Mouse (Mus musculus) CD4-positive, CD25-positive, alpha-beta regulatory T cell, adult 2 months (primary cell): ENCODE measurements around the gene Cds1.

Experiments
- DNase-seq: peaks from one replicate; pipeline ENCODE4 v3.0.0-alpha.2; 2012; ENCODE audit warnings: low read depth, low spot score

Gene Cds1

GRCm38 (mm10) chr5:101764554-101765347, at the start of gene Cds1:
Cds1 (plus strand) TSS chr5:101765130.
- DNase-seq, result peak; percentile 31

- no peak for DNase-seq
Observed at GRCm38 (mm10) chr5:101724216-101724615, 40.7 kb upstream of the Cds1 start.

GRCm38 (mm10) chr5:101724756-101725155, 40.2 kb upstream of the Cds1 start:
- DNase-seq, result no peak

GRCm38 (mm10) chr5:101725703-101726102, 39.2 kb upstream of the Cds1 start:
- no peak for DNase-seq

GRCm38 (mm10) chr5:101726371-101726770, 38.6 kb upstream of the Cds1 start:
- DNase-seq, result no peak

GRCm38 (mm10) chr5:101728304-101728905, 36.5 kb upstream of the Cds1 start:
- DNase-seq, result no peak

DNA sequence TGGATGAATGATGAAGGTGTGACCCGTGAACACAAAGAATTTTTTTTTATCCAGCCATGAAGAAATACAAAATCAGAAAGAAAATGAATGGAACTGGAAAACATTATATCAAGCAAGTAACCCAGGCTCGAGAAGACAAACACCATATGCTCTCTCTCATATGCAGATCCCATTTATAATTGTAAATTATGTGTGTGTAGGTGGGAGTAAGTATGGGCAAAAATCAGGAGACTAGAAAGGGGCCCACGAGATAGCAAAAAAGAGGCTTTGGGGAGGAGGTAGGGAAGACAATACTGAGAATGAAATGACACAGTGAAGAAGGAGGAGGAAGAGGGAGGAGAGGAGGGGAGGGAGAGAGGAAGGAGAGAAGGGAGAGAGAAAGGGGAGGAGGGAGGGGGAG, 27.6 kb upstream of the Cds1 start:
- no peak for DNase-seq

- no peak for DNase-seq
Observed at GRCm38 (mm10) chr5:101740471-101741223, 24.3 kb upstream of the Cds1 start.

GRCm38 (mm10) chr5:101741224-101741591, 23.7 kb upstream of the Cds1 start:
- DNase-seq, result no peak

DNA sequence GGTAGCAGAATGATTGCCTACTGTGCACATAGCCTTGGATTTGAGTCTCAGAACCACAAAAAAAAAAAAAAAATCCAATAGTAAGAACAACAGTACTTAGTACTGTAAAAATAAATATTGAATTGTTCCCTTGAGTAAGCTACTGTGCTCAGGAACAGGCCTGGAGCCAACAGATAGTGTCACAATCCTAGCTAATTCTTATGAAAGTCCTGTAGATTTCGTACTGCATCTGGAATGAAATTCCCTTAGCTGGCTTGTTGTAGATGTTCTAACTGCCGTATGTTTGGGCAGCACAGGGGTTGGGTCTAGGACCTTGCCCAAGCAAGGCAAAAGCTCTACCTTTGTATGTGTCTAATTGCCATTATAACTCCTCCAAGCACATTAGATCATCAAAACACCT, 22.9 kb upstream of the Cds1 start:
- no peak for DNase-seq

DNA sequence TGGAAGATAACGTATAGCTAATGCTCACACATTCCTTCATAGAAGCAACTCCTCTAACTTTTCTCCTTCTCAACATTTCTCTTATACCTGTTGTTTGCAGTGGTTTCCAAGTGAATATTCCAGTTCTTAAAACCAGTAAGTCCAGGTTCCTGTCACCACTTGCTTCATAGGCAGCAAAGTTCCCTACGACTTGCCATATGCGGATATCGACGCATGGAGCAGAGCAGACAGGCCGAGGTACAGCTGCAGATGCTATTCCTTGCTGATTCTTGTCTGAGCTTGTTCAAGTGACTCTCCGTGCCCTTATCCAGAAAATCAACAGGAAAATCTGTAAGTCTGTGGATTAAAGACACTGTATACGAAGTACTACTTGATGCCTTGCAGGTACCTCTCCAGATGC, 22.5 kb upstream of the Cds1 start:
- DNase-seq, result no peak

DNA sequence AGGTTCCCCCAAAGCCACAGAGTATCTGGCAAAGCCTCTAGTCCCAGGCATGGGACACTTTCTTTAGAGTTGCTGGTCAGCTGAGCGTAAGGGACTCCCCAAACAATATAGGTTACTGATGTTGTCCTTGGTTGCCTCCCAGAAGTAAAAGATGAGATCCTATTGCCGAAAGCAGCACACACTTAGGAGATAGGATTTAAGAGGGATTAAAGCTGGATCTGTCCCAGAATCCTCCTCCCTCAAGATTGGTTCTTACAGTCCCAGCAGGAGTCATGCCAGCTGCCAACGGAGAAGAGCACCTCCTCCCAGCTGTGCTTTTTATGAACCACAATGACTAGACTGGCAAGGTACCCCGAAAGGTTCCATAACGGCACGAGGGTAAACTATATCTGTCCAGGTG, 20.0 kb upstream of the Cds1 start:
- no peak for DNase-seq

- DNase-seq, result no peak
Observed at GRCm38 (mm10) chr5:101753680-101754079, 11.2 kb upstream of the Cds1 start.

DNA sequence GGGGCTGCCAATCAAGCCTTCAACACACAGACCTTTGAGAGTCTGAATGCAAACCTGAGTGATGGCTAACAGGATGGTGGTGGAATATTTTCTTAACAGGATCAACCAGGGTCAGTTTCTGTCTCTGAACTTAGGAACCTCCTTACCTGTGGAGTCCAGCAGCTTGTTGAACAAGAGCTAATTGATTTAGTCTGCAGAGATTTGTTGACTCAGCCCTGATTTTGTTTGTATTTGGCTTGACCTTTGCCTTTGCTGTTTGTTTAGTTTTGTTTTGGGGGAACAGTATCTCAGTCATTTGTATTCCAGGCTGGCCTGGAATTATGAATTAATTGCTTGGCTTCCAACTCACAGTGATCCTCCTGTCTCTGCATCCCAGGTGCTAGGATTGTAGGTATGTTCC, 7.3 kb upstream of the Cds1 start:
- no peak for DNase-seq

GRCm38 (mm10) chr5:101761685-101762084, 3.2 kb upstream of the Cds1 start:
- DNase-seq, result no peak

GRCm38 (mm10) chr5:101763571-101763970, 1.4 kb upstream of the Cds1 start:
- no peak for DNase-seq

- DNase-seq, result no peak
Observed at GRCm38 (mm10) chr5:101765390-101765901, 516 bp downstream of the Cds1 start.

GRCm38 (mm10) chr5:101766248-101766647, 1.3 kb downstream of the Cds1 start:
- no peak for DNase-seq

DNA sequence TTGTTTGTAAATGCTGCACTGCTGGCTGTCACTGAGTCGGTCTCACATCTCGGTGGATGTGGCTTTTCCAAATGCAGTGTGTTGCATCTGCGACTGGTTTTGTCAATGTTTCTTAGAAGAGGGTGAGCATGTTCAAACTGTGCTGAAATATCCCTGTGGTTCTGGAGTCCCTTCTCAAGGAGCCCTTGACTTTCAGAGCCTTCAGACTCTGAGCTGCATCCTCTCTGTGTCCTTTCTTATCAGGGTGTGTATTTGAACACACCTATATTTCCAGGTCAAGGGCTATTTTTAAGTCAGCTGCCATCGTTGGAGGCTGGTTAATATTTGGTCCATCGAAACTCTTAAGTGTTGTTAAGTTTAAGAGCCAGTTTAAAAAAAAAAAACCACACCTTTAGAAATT, 2.2 kb downstream of the Cds1 start:
- DNase-seq, result no peak

- DNase-seq, result no peak
Observed at GRCm38 (mm10) chr5:101767486-101767885, 2.6 kb downstream of the Cds1 start.

GRCm38 (mm10) chr5:101768558-101768957, 3.6 kb downstream of the Cds1 start:
- DNase-seq, result no peak

DNA sequence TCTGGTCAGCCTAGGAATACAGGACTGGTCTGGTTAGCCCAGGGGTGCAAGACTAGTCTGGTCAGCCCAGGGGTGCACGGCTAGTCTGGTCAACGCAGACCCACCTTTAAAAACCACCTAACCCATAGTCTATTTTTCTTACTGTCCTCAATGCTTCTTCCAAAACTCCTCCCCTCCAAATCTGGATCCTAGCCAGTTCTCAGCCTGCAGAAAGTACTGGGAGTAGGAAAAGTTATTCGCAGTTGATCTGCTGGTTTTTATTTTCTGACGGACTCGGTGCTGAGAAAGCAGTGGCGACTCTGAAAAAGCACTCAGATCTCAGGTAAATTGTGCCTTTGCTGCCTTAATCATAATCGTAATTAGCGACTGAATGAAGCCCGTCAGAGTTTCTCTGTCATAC, 7.7 kb downstream of the Cds1 start:
- DNase-seq, result no peak

- no peak for DNase-seq
Observed at GRCm38 (mm10) chr5:101775262-101775661, 10.3 kb downstream of the Cds1 start.
